Mouse (Mus musculus) embryonic facial prominence, embryonic 14.5 days (tissue): Measurements from ENCODE around the gene Trim43b. TPM values are rescaled to one million over a fixed set of nuclear protein-coding genes. Genes with fewer than 3 reads are reported as not detected.
"Not testable (repeated sequence)": the region's sequence is repeated elsewhere in the genome, so short reads cannot be mapped to it uniquely, and the experiment has no call there.

Experiments used
- ATAC-seq: fragments of 200-750 bp; cut with Nextera tagmentation; 2 replicates; pipeline ENCODE4 v1.8.0; 2017; ENCODE audit warnings: low read depth, moderate number of reproducible peaks, moderate TSS enrichment
- DNase-seq: peaks from one replicate; pipeline ENCODE4 v3.0.0-alpha.2; 2015; ENCODE audit warnings: low spot score
- H3K27ac ChIP-seq: fragments of 300-500 bp; sonication (generic); replicated peaks from 2 replicates; pipeline ENCODE4 v1.5.1; 2014; ENCODE audit warnings: low read depth, mild to moderate bottlenecking, low read length, moderate library complexity
- H3K27me3 ChIP-seq: fragments of 300-500 bp; sonication (generic); replicated peaks from 2 replicates; pipeline ENCODE4 v1.6.1; 2014; ENCODE audit warnings: low read length; ENCODE audit not compliant: control insufficient read depth, insufficient read depth
- H3K36me3 ChIP-seq: fragments of 300-500 bp; sonication (generic); 2 replicates; pipeline ENCODE4 v1.6.1; 2014; ENCODE audit warnings: low read length, mixed read lengths; ENCODE audit not compliant: control insufficient read depth, insufficient read depth
- H3K4me1 ChIP-seq: fragments of 300-500 bp; sonication (generic); 2 replicates; pipeline ENCODE4 v1.6.1; 2014; ENCODE audit warnings: antibody characterized with exemption, low read length; ENCODE audit not compliant: control insufficient read depth, insufficient read depth
- H3K4me2 ChIP-seq: fragments of 300-500 bp; sonication (generic); 2 replicates; pipeline ENCODE4 v1.6.1; 2014; ENCODE audit warnings: low read depth, mild to moderate bottlenecking, low read length, moderate library complexity, mixed read lengths
- H3K4me3 ChIP-seq: fragments of 300-500 bp; sonication (generic); 2 replicates; pipeline ENCODE4 v1.5.1; 2014; ENCODE audit warnings: low read depth, mild to moderate bottlenecking, low read length
- H3K9ac ChIP-seq: fragments of 300-500 bp; sonication (generic); 2 replicates; pipeline ENCODE4 v1.6.1; 2014; ENCODE audit warnings: low read depth, mild to moderate bottlenecking, low read length, moderate library complexity, mixed read lengths
- H3K9me3 ChIP-seq: fragments of 300-500 bp; sonication (generic); 2 replicates; pipeline ENCODE4 v1.6.1; 2016; ENCODE audit warnings: low read length; ENCODE audit not compliant: control insufficient read depth
- WGBS: fragments of 180-500 bp; shearing (Covaris S2); extraction: QIAGEN DNeasy Blood & Tissue Kit; methylation state at CpG from one replicate; pipeline ENCODE4 v1.1.7; 2014; 5-methylcytosine and 5-hydroxymethylcytosine counted together
- polyA plus RNA-seq: library from polyadenylated mRNA; unstranded; fragments of >200 nt; fragmentation: Nextera tagmentation; extraction: Ambion mirVana; gene quantifications from 2 replicates; pipeline ENCODE4 v1.2.1, GENCODE M21; 2014

Trim43b gene
- not detected in 2 replicates for polyA plus RNA-seq

DNA sequence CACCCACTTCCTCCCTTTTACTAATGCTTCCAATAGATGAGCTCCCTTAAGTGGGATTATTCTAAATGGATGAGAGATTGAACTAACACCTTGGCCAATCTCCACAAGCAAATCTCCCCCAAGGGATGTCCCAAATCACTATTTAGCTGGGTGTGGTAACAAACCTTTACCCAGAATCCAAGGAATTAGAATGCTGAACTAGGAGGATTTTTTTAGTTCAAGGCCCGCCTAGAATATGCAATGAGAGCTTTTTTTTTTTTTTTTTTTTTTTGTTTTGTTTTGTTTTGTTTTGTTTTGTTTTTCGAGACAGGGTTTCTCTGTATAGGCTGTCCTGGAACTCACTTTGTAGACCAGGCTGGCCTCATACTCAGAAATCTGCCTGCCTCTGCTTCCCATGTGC is at the start of gene Trim43b:
TSS of gene Trim43b (minus strand) at position 101 of the 400 bp plus-strand sequence.
- ATAC-seq, H3K9me3 ChIP-seq, H3K9ac ChIP-seq, H3K27me3 ChIP-seq, H3K36me3 ChIP-seq, H3K27ac ChIP-seq, H3K4me2 ChIP-seq, DNase-seq, H3K4me3 ChIP-seq, H3K4me1 ChIP-seq: not testable (repeated sequence)
- WGBS: 64% methylated on average over 2 of the region's 2 CpGs

GRCm38 (mm10) chr9:89104576-89104975 is 11.9 kb upstream of the Trim43b start:
- H3K4me2 ChIP-seq, H3K27ac ChIP-seq, H3K36me3 ChIP-seq, DNase-seq, H3K9me3 ChIP-seq, H3K9ac ChIP-seq, H3K27me3 ChIP-seq, H3K4me3 ChIP-seq, ATAC-seq, H3K4me1 ChIP-seq: not testable (repeated sequence)
- WGBS: 92% methylated on average over 7 of the region's 7 CpGs

GRCm38 (mm10) chr9:89086746-89087145 is 5.9 kb downstream of the Trim43b start:
- H3K27ac ChIP-seq, ATAC-seq, H3K4me3 ChIP-seq, H3K4me2 ChIP-seq, H3K36me3 ChIP-seq, H3K9ac ChIP-seq, H3K9me3 ChIP-seq, H3K27me3 ChIP-seq, H3K4me1 ChIP-seq, DNase-seq: not testable (repeated sequence)
- 93% methylated on average over 13 of the region's 13 CpGs for WGBS

- not testable (repeated sequence) for DNase-seq, H3K4me2 ChIP-seq, H3K4me3 ChIP-seq, H3K9me3 ChIP-seq, ATAC-seq, H3K27me3 ChIP-seq, H3K27ac ChIP-seq, H3K9ac ChIP-seq, H3K36me3 ChIP-seq, H3K4me1 ChIP-seq
- WGBS: 82% methylated on average over 10 of the region's 10 CpGs
These were observed 13.0 kb downstream of the Trim43b start for GRCm38 (mm10) chr9:89079637-89080036.

GRCm38 (mm10) chr9:89076508-89076907 is 16.1 kb downstream of the Trim43b start:
- ATAC-seq, H3K36me3 ChIP-seq, H3K9me3 ChIP-seq, H3K4me1 ChIP-seq, H3K9ac ChIP-seq, H3K27me3 ChIP-seq, DNase-seq, H3K4me2 ChIP-seq, H3K27ac ChIP-seq, H3K4me3 ChIP-seq: not testable (repeated sequence)
- 93% methylated on average over 1 of the region's 5 CpGs for WGBS

DNA sequence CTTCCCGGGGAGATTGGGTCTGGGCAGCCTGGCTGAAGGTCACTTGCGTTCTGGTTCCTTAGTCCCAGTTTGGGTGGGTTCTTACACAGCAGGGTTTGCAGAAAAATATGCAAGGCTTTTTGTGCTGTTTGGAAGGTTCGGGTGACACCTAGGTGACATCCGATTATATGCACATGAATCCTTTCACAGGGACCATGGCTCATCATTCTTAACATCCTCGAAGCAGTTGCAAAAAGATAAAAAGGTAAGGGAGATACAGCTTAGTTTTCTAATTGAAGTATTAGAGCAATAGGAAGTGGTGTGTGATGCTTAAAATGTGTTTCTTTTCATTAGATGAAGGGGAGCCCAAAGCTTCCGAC is 25.5 kb downstream of the Trim43b start:
- 95% methylated on average over 2 of the region's 6 CpGs for WGBS
- not testable (repeated sequence) for H3K9ac ChIP-seq, H3K4me2 ChIP-seq, H3K36me3 ChIP-seq, H3K27ac ChIP-seq, ATAC-seq, H3K27me3 ChIP-seq, DNase-seq, H3K4me3 ChIP-seq, H3K9me3 ChIP-seq, H3K4me1 ChIP-seq

DNA sequence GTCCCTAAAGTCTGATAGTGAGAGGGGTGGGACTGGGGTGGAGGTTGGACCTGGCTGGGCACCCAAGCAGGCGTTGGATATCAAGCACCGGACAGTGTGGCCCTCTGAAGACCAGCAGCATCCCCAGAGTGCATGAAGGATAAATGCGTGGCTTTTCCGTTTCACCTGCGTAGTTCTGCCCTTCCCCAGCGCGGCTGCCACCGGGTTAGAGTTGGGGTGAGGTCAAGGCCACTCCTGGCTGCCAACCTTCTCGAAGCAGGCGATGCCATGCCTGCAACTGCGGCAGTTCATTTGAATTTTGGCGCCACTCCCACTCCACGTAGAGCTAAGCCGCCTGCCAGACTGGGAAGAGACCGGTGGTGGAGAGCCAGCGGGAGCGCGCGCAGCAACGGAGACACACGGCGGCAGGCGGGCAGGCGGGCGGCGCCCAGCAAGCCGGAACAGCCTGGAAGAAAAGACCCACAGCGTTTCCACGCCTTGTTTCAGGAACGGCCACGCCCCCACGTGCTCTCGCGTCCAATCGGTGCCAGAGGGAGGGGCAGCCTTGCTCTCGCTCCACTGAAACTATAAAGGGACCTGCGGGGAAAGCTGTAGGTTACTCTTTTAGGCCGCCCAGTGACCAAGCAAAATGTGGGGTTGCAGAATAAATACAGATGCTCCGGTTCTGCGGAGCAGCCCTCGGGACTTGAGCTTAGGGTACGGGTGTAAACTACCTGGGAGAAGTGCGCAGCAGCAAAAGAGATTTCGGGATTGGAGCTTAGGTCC is 26.1 kb downstream of the Trim43b start:
- H3K27me3 ChIP-seq, H3K4me1 ChIP-seq, H3K36me3 ChIP-seq, H3K4me3 ChIP-seq, H3K9ac ChIP-seq, H3K9me3 ChIP-seq, H3K27ac ChIP-seq: not testable (repeated sequence)
- WGBS: 72% methylated on average over 26 of the region's 44 CpGs
- ATAC-seq (peak; percentile 100), DNase-seq (peak; percentile 32)
- 0 out of 2 replicates have a peak overlapping the region, but pooled peaks have one; percentile 28 for H3K4me2 ChIP-seq
